Mouse (Mus musculus) ES-Bruce4 (cell line): ENCODE data around the gene 1700093K21Rik. TPM values are rescaled to one million over a fixed set of nuclear protein-coding genes. Genes with fewer than 3 reads are reported as not detected.
A peak's percentile ranks its signal among the peaks of the same experiment; 100 is the strongest.

Experiments used
- H3K27ac ChIP-seq: 2 replicates; pipeline ENCODE4 v1.5.1; 2012; ENCODE audit warnings: low read length, inconsistent platforms; ENCODE audit not compliant: insufficient read depth
- H3K27me3 ChIP-seq: 2 replicates; pipeline ENCODE4 v1.6.1; 2012; ENCODE audit warnings: mild to moderate bottlenecking, low read length, inconsistent platforms; ENCODE audit not compliant: control insufficient read depth, poor library complexity, insufficient read depth, severe bottlenecking
- H3K36me3 ChIP-seq: 2 replicates; pipeline ENCODE4 v1.6.1; 2012; ENCODE audit warnings: inconsistent platforms, mild to moderate bottlenecking, low read length, moderate library complexity; ENCODE audit not compliant: control insufficient read depth, poor library complexity, insufficient read depth, severe bottlenecking
- H3K4me1 ChIP-seq: one replicate; pipeline ENCODE4 v1.8.1; 2011; ENCODE audit warnings: low read length; ENCODE audit not compliant: control insufficient read depth, insufficient read depth
- H3K4me3 ChIP-seq: 2 replicates; pipeline ENCODE4 v1.5.1; 2011; ENCODE audit warnings: low read depth, mild to moderate bottlenecking, low read length
- H3K9ac ChIP-seq: 2 replicates; pipeline ENCODE4 v1.6.1; 2012; ENCODE audit warnings: low read depth, mild to moderate bottlenecking, inconsistent platforms; ENCODE audit not compliant: poor library complexity, severe bottlenecking
- H3K9me3 ChIP-seq: replicated peaks from 2 replicates; pipeline ENCODE4 v1.6.1; 2012; ENCODE audit warnings: mild to moderate bottlenecking, low read length, inconsistent platforms; ENCODE audit not compliant: control insufficient read depth, poor library complexity, insufficient read depth, severe bottlenecking
- CTCF ChIP-seq: IDR thresholded peaks from one replicate; pipeline ENCODE4 v1.8.1; 2011; ENCODE audit warnings: low read depth, low read length
- EP300 ChIP-seq: IDR thresholded peaks from 2 replicates; pipeline ENCODE4 v1.6.1; 2011; ENCODE audit warnings: low read depth, low read length; ENCODE audit not compliant: insufficient read depth
- POLR2A ChIP-seq: IDR thresholded peaks from one replicate; pipeline ENCODE4 v1.8.1; 2011; ENCODE audit warnings: low read length; ENCODE audit not compliant: insufficient read depth
- polyA plus RNA-seq: library from polyadenylated mRNA; stranded (reverse); fragments of >200 nt; gene quantifications from 2 replicates; pipeline ENCODE4 v1.2.4, GENCODE M21; 2011; ENCODE audit warnings: low read depth; ENCODE audit not compliant: missing spikeins, insufficient read depth, insufficient read length

1700093K21Rik gene
- polyA plus RNA-seq, 1 experiment = 0.64 TPM

DNA sequence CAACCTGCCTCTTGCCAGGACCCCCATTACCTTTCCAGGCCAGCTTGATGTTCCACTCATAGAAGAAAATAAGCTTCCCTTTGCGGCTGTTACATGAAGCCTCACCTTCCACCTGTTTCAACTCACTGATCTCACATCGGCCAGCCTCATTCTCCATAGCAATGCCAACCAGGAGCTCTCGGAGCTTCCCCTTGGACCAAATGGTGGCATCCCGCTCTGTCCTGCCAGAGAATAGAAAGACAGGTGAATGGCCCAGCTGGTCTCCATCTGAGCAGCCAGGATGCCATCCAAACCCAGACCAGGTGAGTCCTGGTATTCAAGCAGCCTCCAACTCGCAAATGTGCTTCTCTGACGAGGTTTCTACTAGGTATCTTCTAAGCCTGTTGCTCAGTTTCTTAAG is 24.3 kb downstream of the 1700093K21Rik start:
- Histone ChIP-seq H3K4me3 (no peak overlapping the region), H3K9me3 (no peaks in the 10 kb centered on the region), H3K9ac (0 out of 2 replicates have a peak overlapping the region, but pooled peaks have one; percentile 67), H3K27ac (no peak overlapping the region), H3K27me3 (no peaks in the 10 kb centered on the region), H3K4me1 (no peaks in the 10 kb centered on the region), H3K36me3 (peaks cover 25% of the 10 kb centered on the region)
- TF ChIP-seq EP300 (no peak), POLR2A (no peak), CTCF (no peak)

GRCm38 (mm10) chr11:23495231-23495630 is 25.7 kb downstream of the 1700093K21Rik start:
- no peaks in the 10 kb centered on the region for H3K27me3 ChIP-seq
- H3K4me3 ChIP-seq = no peak overlapping the region
- H3K27ac ChIP-seq = no peak overlapping the region
- TF ChIP-seq EP300 (no peak), CTCF (no peak), POLR2A (no peak)
- H3K9ac ChIP-seq = no peak overlapping the region
- H3K36me3 ChIP-seq = peaks cover 39% of the 10 kb centered on the region
- H3K4me1 ChIP-seq = no peaks in the 10 kb centered on the region
- no peaks in the 10 kb centered on the region for H3K9me3 ChIP-seq

GRCm38 (mm10) chr11:23492048-23492790 is 28.7 kb downstream of the 1700093K21Rik start:
- Histone ChIP-seq H3K9me3 (no peaks in the 10 kb centered on the region), H3K27ac (no peak overlapping the region), H3K9ac (no peak overlapping the region), H3K4me1 (no peaks in the 10 kb centered on the region), H3K27me3 (no peaks in the 10 kb centered on the region), H3K36me3 (peaks cover 66% of the 10 kb centered on the region), H3K4me3 (no peak overlapping the region)
- TF ChIP-seq EP300 (no peak), CTCF (no peak), POLR2A (no peak)

DNA sequence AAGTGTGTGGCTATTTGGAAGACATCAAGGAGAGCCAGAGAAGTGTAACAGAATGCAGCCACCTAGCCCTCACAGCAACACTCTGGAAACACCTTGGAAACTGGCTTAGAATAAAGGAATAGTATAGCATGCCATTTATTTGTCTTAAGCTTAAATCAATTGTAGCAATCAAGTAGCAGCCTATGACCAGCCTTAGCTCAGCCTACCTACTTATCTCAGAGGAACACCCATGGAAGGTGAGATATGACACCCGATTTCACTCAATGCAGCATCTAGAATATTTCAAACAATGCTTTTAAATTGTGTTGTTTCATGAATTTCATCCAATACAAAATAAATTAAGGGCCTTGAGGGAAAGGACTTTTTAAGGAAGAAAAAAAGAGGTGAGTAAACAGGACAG is 31.0 kb downstream of the 1700093K21Rik start:
- H3K36me3 ChIP-seq = peaks cover 76% of the 10 kb centered on the region
- H3K9me3 ChIP-seq = no peaks in the 10 kb centered on the region
- H3K4me1 ChIP-seq = no peaks in the 10 kb centered on the region
- H3K27ac ChIP-seq = no peak overlapping the region
- H3K4me3 ChIP-seq = no peak overlapping the region
- no peaks in the 10 kb centered on the region for H3K27me3 ChIP-seq
- no peak for TF ChIP-seq EP300
- no peak for TF ChIP-seq POLR2A
- no peak for TF ChIP-seq CTCF
- no peak overlapping the region for H3K9ac ChIP-seq

Other genes with a start within 250 kb of the 1700093K21Rik start
- 107 and 110 TPM in 2 replicates for gene Usp34, start 214.3 kb downstream of the 1700093K21Rik start, polyA plus RNA-seq
- 49.1 and 52.1 TPM in 2 replicates for gene Ahsa2, start 23.1 kb downstream of the 1700093K21Rik start, polyA plus RNA-seq
- 22.4 and 22.8 TPM in 2 replicates for gene 0610010F05Rik, start 112.5 kb upstream of the 1700093K21Rik start, polyA plus RNA-seq
- gene Pus10, start 144.5 kb upstream of the 1700093K21Rik start, polyA plus RNA-seq = 62.5 and 72.8 TPM in 2 replicates
- 48.9 and 63.0 TPM in 2 replicates for gene Pex13, start 144.8 kb upstream of the 1700093K21Rik start, polyA plus RNA-seq
- 2.3 and 2.6 TPM in 2 replicates for gene Rel, start 249.8 kb upstream of the 1700093K21Rik start, polyA plus RNA-seq